Mouse (Mus musculus) thymus, adult 2 months (tissue): Measurements from ENCODE around the gene Them4. TPM values are rescaled to one million over a fixed set of nuclear protein-coding genes. Genes with fewer than 3 reads are reported as not detected.

ENCODE experiments used
- DNase-seq: peaks from one replicate; pipeline ENCODE4 v3.0.0; 2021
- H3K27ac ChIP-seq: fragments of 200-500 bp; 2 replicates; pipeline ENCODE4 v1.5.1; 2012; ENCODE audit warnings: low read length, control low read depth; ENCODE audit not compliant: control insufficient read depth, insufficient read depth
- H3K27me3 ChIP-seq: fragments of 200-500 bp; 2 replicates; pipeline ENCODE4 v1.6.1; 2012; ENCODE audit warnings: mild to moderate bottlenecking, low read length, moderate library complexity, mixed read lengths; ENCODE audit not compliant: control insufficient read depth, insufficient read depth
- H3K36me3 ChIP-seq: fragments of 200-500 bp; 2 replicates; pipeline ENCODE4 v1.6.1; 2012; ENCODE audit warnings: mild to moderate bottlenecking, low read length, moderate library complexity; ENCODE audit not compliant: control insufficient read depth, insufficient read depth
- H3K4me1 ChIP-seq: fragments of 200-500 bp; replicated peaks from 2 replicates; pipeline ENCODE4 v1.6.1; 2012; ENCODE audit warnings: low read length; ENCODE audit not compliant: control insufficient read depth, insufficient read depth
- H3K4me3 ChIP-seq: fragments of 200-500 bp; 2 replicates; pipeline ENCODE4 v1.5.1; 2012; ENCODE audit warnings: mild to moderate bottlenecking, low read length, control low read depth, moderate library complexity; ENCODE audit not compliant: control insufficient read depth, insufficient read depth
- CTCF ChIP-seq: fragments of 200-500 bp; IDR thresholded peaks from 2 replicates; pipeline ENCODE4 v1.5.1; 2012; ENCODE audit warnings: mild to moderate bottlenecking, control low read depth, low read length, moderate library complexity, borderline replicate concordance; ENCODE audit not compliant: control insufficient read depth, poor library complexity, insufficient read depth; ENCODE audit errors: extremely low read depth
- POLR2A ChIP-seq: fragments of 200-500 bp; IDR thresholded peaks from 2 replicates; pipeline ENCODE4 v1.6.1; 2012; ENCODE audit warnings: mild to moderate bottlenecking, low read length, control low read depth, moderate library complexity; ENCODE audit not compliant: control insufficient read depth, poor library complexity, insufficient read depth; ENCODE audit errors: extremely low read depth
- WGBS: fragments of 180-500 bp; shearing (Covaris S2); methylation state at CpG from one replicate; pipeline ENCODE4 v1.1.7; 2018; 5-methylcytosine and 5-hydroxymethylcytosine counted together
- polyA plus RNA-seq: library from polyadenylated mRNA; depleted of rRNA; stranded (reverse); fragments of >200 nt; gene quantifications from 2 replicates; pipeline ENCODE4 v1.2.3, GENCODE M21; 2012

Them4 gene
- polyA plus RNA-seq, 1 experiment: 2.3 TPM

- H3K27me3 ChIP-seq: no peaks in the 10 kb centered on the region; the same call in 1 of the 2 replicates
- DNase-seq: no peak
- H3K27ac ChIP-seq: no peak overlapping the region
- H3K36me3 ChIP-seq: no peaks in the 10 kb centered on the region
- TF ChIP-seq POLR2A (no peak), CTCF (no peak)
- WGBS: 99% methylated on average over 2 of the region's 2 CpGs
- H3K4me1 ChIP-seq: peaks cover 10% of the 10 kb centered on the region
- H3K4me3 ChIP-seq: no peak overlapping the region
Measured at GRCm38 (mm10) chr3:94344182-94344581, 34.3 kb downstream of the Them4 start.

- TF ChIP-seq POLR2A (no peak), CTCF (no peak)
Measured at GRCm38 (mm10) chr3:94344897-94345296, 35.0 kb downstream of the Them4 start.

GRCm38 (mm10) chr3:94348146-94348545 lies 38.3 kb downstream of the Them4 start:
- Histone ChIP-seq H3K27me3 (no peaks in the 10 kb centered on the region; the same call in 1 of the 2 replicates), H3K36me3 (no peaks in the 10 kb centered on the region), H3K4me1 (peaks cover 7% of the 10 kb centered on the region), H3K27ac (no peak overlapping the region), H3K4me3 (no peak overlapping the region)
- no peak for DNase-seq
- 66% methylated on average over 2 of the region's 2 CpGs for WGBS
- TF ChIP-seq POLR2A (no peak), CTCF (no peak)

More at GRCm38 (mm10) chr3:94344897-94345296, 35.0 kb downstream of the Them4 start:
- H3K27ac ChIP-seq: no peak overlapping the region
- no peak overlapping the region for H3K4me3 ChIP-seq
- peaks cover 10% of the 10 kb centered on the region for H3K4me1 ChIP-seq
- no peaks in the 10 kb centered on the region for H3K36me3 ChIP-seq
- 84% methylated on average over 3 of the region's 3 CpGs for WGBS
- no peaks in the 10 kb centered on the region; the same call in 1 of the 2 replicates for H3K27me3 ChIP-seq
- DNase-seq: no peak

- no peak for DNase-seq
- H3K4me3 ChIP-seq: no peak overlapping the region
- TF ChIP-seq POLR2A: no peak
- no peak for TF ChIP-seq CTCF
- WGBS: 3% methylated on average over 1 of the region's 1 CpGs
- no peaks in the 10 kb centered on the region for H3K27me3 ChIP-seq
- H3K36me3 ChIP-seq: peaks cover 14% of the 10 kb centered on the region
- H3K27ac ChIP-seq: no peak overlapping the region
- peaks cover 7% of the 10 kb centered on the region for H3K4me1 ChIP-seq
Measured at GRCm38 (mm10) chr3:94360812-94361211, 50.9 kb downstream of the Them4 start.

GRCm38 (mm10) chr3:94362138-94362537 lies 52.2 kb downstream of the Them4 start, which contains the start of gene C2cd4d:
Gene C2cd4d (plus strand): TSS chr3:94362438.
- no peak within 1 kb of the TSS for H3K27ac ChIP-seq

GRCm38 (mm10) chr3:94363291-94364153 lies 53.6 kb downstream of the Them4 start:
- Histone ChIP-seq H3K27ac (no peak overlapping the region), H3K4me3 (peak overlapping the region; percentile 4; the same call in 1 of the 2 replicates), H3K36me3 (peaks cover 22% of the 10 kb centered on the region), H3K4me1 (peaks cover 13% of the 10 kb centered on the region), H3K27me3 (no peaks in the 10 kb centered on the region)
- DNase-seq: no peak
- WGBS: 19% methylated on average over 97 of the region's 97 CpGs
- no peak for TF ChIP-seq CTCF

More at GRCm38 (mm10) chr3:94362138-94362537, 52.2 kb downstream of the Them4 start, which contains the start of gene C2cd4d:
- 89% methylated on average over 7 of the region's 7 CpGs for WGBS
- Histone ChIP-seq H3K4me1 (peaks cover 7% of the 10 kb centered on the region), H3K36me3 (peaks cover 22% of the 10 kb centered on the region), H3K4me3 (no peak within 1 kb of the TSS), H3K27me3 (no peaks in the 10 kb centered on the region)
- TF ChIP-seq POLR2A (no peak), CTCF (no peak)
- no peak for DNase-seq
